ENCODE assay signal across 3 mouse cellular contexts in the genomic region with DNA sequence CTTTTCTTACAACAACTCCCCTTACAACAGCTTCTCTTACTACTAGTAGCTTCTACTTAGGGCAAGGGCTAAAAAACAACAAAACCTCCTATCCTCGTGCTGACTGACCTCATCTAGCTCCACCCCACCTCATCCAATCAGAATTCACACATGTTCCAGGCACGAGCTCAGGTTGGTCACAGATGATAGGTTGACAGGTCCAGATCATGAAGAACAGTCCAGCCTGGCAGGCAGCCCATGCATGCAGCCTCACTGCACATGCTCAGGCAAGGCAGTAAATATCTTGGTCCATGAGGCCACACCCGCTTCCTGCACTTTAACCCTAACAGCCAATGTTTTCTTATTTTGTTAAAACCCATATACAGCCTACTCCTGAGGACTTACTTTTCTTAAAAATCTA.
DNase-seq lines count a peak whose midpoint lies in the region; TF ChIP-seq lines count a peak whose summit lies in the region.
"Not testable (repeated sequence)": the region's sequence is repeated elsewhere in the genome, so short reads cannot be mapped to it uniquely, and the experiment has no call there.

No protein-coding gene starts in this region.

- H3K9ac ChIP-seq in CH12.LX (ENCODE audit: insufficient read depth, low read depth); MEL (ENCODE audit: control insufficient read depth, low read depth, low read length, poor library complexity, severe bottlenecking): not testable (repeated sequence)

- not testable (repeated sequence) for H3K27me3 ChIP-seq in CH12.LX (replicated peaks); MEL (ENCODE audit: control insufficient read depth in 1 of 2, insufficient read depth in 2 of 2, low read length in 2 of 2)

- not testable (repeated sequence) for H3K4me1 ChIP-seq in CH12.LX (ENCODE audit: control insufficient read depth in 1 of 2, insufficient read depth in 2 of 2); MEL (ENCODE audit: control insufficient read depth in 1 of 2, insufficient read depth in 2 of 2, low read length in 2 of 2)

- TF ChIP-seq EP300 in CH12.LX (IDR thresholded peaks at IDR 0.05; ENCODE audit: low read length); MEL (IDR thresholded peaks at IDR 0.05; ENCODE audit: low read depth in 1 of 2, low read length in 2 of 2): not testable (repeated sequence)

- in situ Hi-C loops in CH12.LX (cut with MboI; ENCODE audit: low pct_ligation_motif_present, low pct_unique_long_range_greater_than_20kb, low sequenced_read_pairs), result not testable (repeated sequence)

- TF ChIP-seq POLR2A in CH12.LX (IDR thresholded peaks at IDR 0.05; ENCODE audit: low read depth, low read length), result 0 out of 2 replicates have a peak, but pooled peaks have one; percentile 19
- not testable (repeated sequence) for TF ChIP-seq POLR2A in MEL (IDR thresholded peaks at IDR 0.05; ENCODE audit: control insufficient read depth in 1 of 2, insufficient read depth in 1 of 2, low read depth in 1 of 2, low read length in 2 of 2, poor library complexity in 1 of 2)

- not testable (repeated sequence) for H3K27ac ChIP-seq in CH12.LX (ENCODE audit: insufficient read depth, low read depth); MEL (ENCODE audit: control insufficient read depth, low read depth, low read length)

- H3K4me3 ChIP-seq in CH12.LX (replicated peaks in 1 of 3; ENCODE audit: low read depth in 2 of 3, low read length in 2 of 3, poor library complexity in 1 of 3); MEL (ENCODE audit: control insufficient read depth in 1 of 2, insufficient read depth in 1 of 2, low read depth in 2 of 2, low read length in 2 of 2): not testable (repeated sequence)

- H3K36me3 ChIP-seq in CH12.LX (replicated peaks in 1 of 2; ENCODE audit: control insufficient read depth in 1 of 2, insufficient read depth in 1 of 2, low read length in 1 of 2); MEL (ENCODE audit: control insufficient read depth in 1 of 2, insufficient read depth in 2 of 2, low read length in 2 of 2): not testable (repeated sequence)

- TF ChIP-seq CTCF in CH12.LX (conservative IDR thresholded peaks at IDR 0.05 in 1 of 2, IDR thresholded peaks at IDR 0.05 in 1 of 2; ENCODE audit: low read depth in 2 of 2, low read length in 2 of 2); MEL (IDR thresholded peaks at IDR 0.05 in 2 of 3, conservative IDR thresholded peaks at IDR 0.05 in 1 of 3; ENCODE audit: control insufficient read depth in 1 of 3, insufficient read depth in 1 of 3, low read depth in 2 of 3, low read length in 3 of 3, poor library complexity in 1 of 3, severe bottlenecking in 1 of 3): not testable (repeated sequence)

- H3K79me2 ChIP-seq in CH12.LX (replicated peaks; ENCODE audit: control insufficient read depth, extremely low read depth, insufficient read depth, poor library complexity, severe bottlenecking); MEL (ENCODE audit: control insufficient read depth, insufficient read depth, low read length, poor library complexity): not testable (repeated sequence)

- H3K4me2 ChIP-seq in CH12.LX (ENCODE audit: insufficient read depth, low read depth, poor library complexity, severe bottlenecking), result not testable (repeated sequence)

- H3K9me3 ChIP-seq in CH12.LX (replicated peaks; ENCODE audit: low read length); MEL (replicated peaks; ENCODE audit: insufficient read depth, low read length): not testable (repeated sequence)

- dilution Hi-C loops in CH12.LX (cut with MboI; ENCODE audit: extremely low pct_ligation_motif_present, extremely low pct_unique_long_range_greater_than_20kb, low sequenced_read_pairs), result not testable (repeated sequence)

- DNase-seq in CH12.LX (ENCODE audit: extremely low read depth), result peak; percentile 0
- not testable (repeated sequence) for DNase-seq in MEL (ENCODE audit: low read depth, low spot score)
- DNase-seq in heart, adult 11 months, result peak; percentile 56

- not testable (repeated sequence) for TF ChIP-seq RAD21 in CH12.LX (IDR thresholded peaks at IDR 0.05; ENCODE audit: low read depth, low read length); MEL (IDR thresholded peaks at IDR 0.05; ENCODE audit: low read depth, low read length)

TF ChIP-seq in CH12.LX, 34 proteins besides CTCF, POLR2A, EP300 and RAD21:
- TF ChIP-seq NRF1 (IDR thresholded peaks at IDR 0.05; ENCODE audit: low read depth, low read length), result peak; percentile 76
- peak; percentile 11; the same call in 1 of the 2 replicates for TF ChIP-seq SIN3A (IDR thresholded peaks at IDR 0.05; ENCODE audit: low read length)
- peak; percentile 58 for TF ChIP-seq BHLHE40 (IDR thresholded peaks at IDR 0.05; ENCODE audit: low read depth, low read length)

TF ChIP-seq in MEL, 35 proteins besides CTCF, POLR2A, EP300 and RAD21:
- TF ChIP-seq NRF1 (IDR thresholded peaks at IDR 0.05; ENCODE audit: insufficient read depth, low read depth, low read length, poor library complexity, severe bottlenecking), result peak; percentile 42; the same call in 1 of the 2 replicates
